Mouse (Mus musculus): ENCODE measurements at regions not wholly inside any gene's neighbourhood (a gene's known extent, or its start where the extent isn't known, plus 50 kb on each side); places are given as distances from the start of the nearest gene placed in this dataset.

DNA sequence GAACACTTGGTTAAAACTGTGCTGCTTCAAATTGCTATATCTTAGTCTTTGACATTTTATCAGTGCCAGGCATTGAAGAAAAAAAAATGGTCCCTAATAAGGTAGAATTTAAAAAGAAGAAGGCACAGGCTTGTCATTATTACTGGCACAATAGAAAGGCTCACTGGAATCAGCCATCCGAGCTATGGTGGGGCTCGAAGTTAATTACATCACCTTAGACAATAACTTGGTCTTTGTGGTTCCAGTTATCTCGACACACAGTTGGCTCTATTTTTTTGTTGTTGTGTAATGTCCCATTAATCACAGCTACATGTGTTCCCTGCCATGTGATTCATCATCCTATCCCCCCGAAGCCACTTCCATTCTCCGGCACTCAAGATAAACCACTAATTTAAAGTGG is 825.1 kb downstream of the Rab28 start:
- no peak for TF ChIP-seq CTCF (IDR thresholded peaks at IDR 0.05; ENCODE audit: low read depth)
- TF ChIP-seq EP300 (optimal IDR thresholded peaks at IDR 0.05), result no peak

Data from stomach, postnatal 0 days (tissue).